Mouse (Mus musculus) olfactory bulb, adult 2 months (tissue): ENCODE data around the gene Ddah2. TPM values are rescaled to one million over a fixed set of nuclear protein-coding genes. Genes with fewer than 3 reads are reported as not detected.
"Not testable (repeated sequence)": the region's sequence is repeated elsewhere in the genome, so short reads cannot be mapped to it uniquely, and the experiment has no call there.

ENCODE experiments used
- H3K27ac ChIP-seq: fragments of 200-500 bp; 2 replicates; pipeline ENCODE4 v1.5.1; 2012; ENCODE audit warnings: low read depth, low read length; ENCODE audit not compliant: insufficient read depth
- H3K4me1 ChIP-seq: fragments of 200-500 bp; 2 replicates; pipeline ENCODE4 v1.6.1; 2012; ENCODE audit warnings: low read length; ENCODE audit not compliant: control insufficient read depth, insufficient read depth
- H3K4me3 ChIP-seq: fragments of 200-500 bp; 2 replicates; pipeline ENCODE4 v1.5.1; 2012; ENCODE audit warnings: mild to moderate bottlenecking, low read depth, low read length, moderate library complexity; ENCODE audit not compliant: insufficient read depth
- CTCF ChIP-seq: fragments of 200-500 bp; IDR thresholded peaks from 2 replicates; pipeline ENCODE4 v1.5.1; 2012; ENCODE audit warnings: low read depth, mild to moderate bottlenecking, low read length, moderate library complexity; ENCODE audit not compliant: insufficient read depth
- POLR2A ChIP-seq: fragments of 200-500 bp; IDR thresholded peaks from 2 replicates; pipeline ENCODE4 v1.6.1; 2012; ENCODE audit warnings: mild to moderate bottlenecking, low read depth, low read length, moderate library complexity; ENCODE audit not compliant: insufficient read depth
- WGBS: fragments of 180-500 bp; shearing (Covaris S2); methylation state at CpG from one replicate; pipeline ENCODE4 v1.1.7; 2018; 5-methylcytosine and 5-hydroxymethylcytosine counted together
- polyA plus RNA-seq: library from polyadenylated mRNA; stranded (reverse); fragments of >200 nt; gene quantifications from 2 replicates; pipeline ENCODE4 v1.2.4, GENCODE M21; 2012; ENCODE audit warnings: low replicate concordance; ENCODE audit not compliant: missing spikeins, insufficient read depth, insufficient read length

Ddah2 gene
- polyA plus RNA-seq, 1 experiment: not detected

- Histone ChIP-seq H3K4me1 (peaks cover 17% of the 10 kb centered on the region), H3K4me3 (no peak overlapping the region), H3K27ac (no peak overlapping the region)
- TF ChIP-seq CTCF: no peak
- no peak for TF ChIP-seq POLR2A
- WGBS: 82% methylated on average over 7 of the region's 10 CpGs
These were observed 33.9 kb upstream of the Ddah2 start for GRCm38 (mm10) chr17:35024691-35025488.

- TF ChIP-seq POLR2A: no peak
- TF ChIP-seq CTCF: no peak
- H3K4me1 ChIP-seq: peaks cover 20% of the 10 kb centered on the region
- H3K27ac ChIP-seq: no peak overlapping the region
- WGBS: 80% methylated on average over 5 of the region's 5 CpGs
- H3K4me3 ChIP-seq: no peak overlapping the region
These were observed 32.6 kb upstream of the Ddah2 start for GRCm38 (mm10) chr17:35026206-35026605.

- Histone ChIP-seq H3K27ac (no peak within 1 kb of the TSS), H3K4me3 (no peak within 1 kb of the TSS), H3K4me1 (peaks cover 16% of the 10 kb centered on the region)
- WGBS: 44% methylated on average over 13 of the region's 13 CpGs
- TF ChIP-seq CTCF (no peak), POLR2A (no peak)
These were observed 31.4 kb upstream of the Ddah2 start, which contains the start of gene Sapcd1 for GRCm38 (mm10) chr17:35027277-35028068. Gene Sapcd1 (minus strand): TSS chr17:35028016.

GRCm38 (mm10) chr17:35028315-35028714 lies 30.5 kb upstream of the Ddah2 start:
- 82% methylated on average over 2 of the region's 2 CpGs for WGBS
- Histone ChIP-seq H3K4me3 (no peak overlapping the region), H3K4me1 (peaks cover 16% of the 10 kb centered on the region), H3K27ac (no peak overlapping the region)
- TF ChIP-seq CTCF (no peak), POLR2A (no peak)

- H3K4me1 ChIP-seq: peaks cover 16% of the 10 kb centered on the region
- TF ChIP-seq POLR2A (no peak), CTCF (no peak)
- no peak overlapping the region for H3K27ac ChIP-seq
- WGBS: 41% methylated on average over 19 of the region's 19 CpGs
- no peak overlapping the region for H3K4me3 ChIP-seq
These were observed 28.9 kb upstream of the Ddah2 start for GRCm38 (mm10) chr17:35029691-35030532.

GRCm38 (mm10) chr17:35031272-35031671 lies 27.6 kb upstream of the Ddah2 start:
- WGBS: 87% methylated on average over 11 of the region's 11 CpGs
- no peak for TF ChIP-seq POLR2A

GRCm38 (mm10) chr17:35031880-35032279 lies 27.0 kb upstream of the Ddah2 start:
- H3K4me1 ChIP-seq: peaks cover 10% of the 10 kb centered on the region
- H3K27ac ChIP-seq: no peak overlapping the region
- no peak overlapping the region for H3K4me3 ChIP-seq
- TF ChIP-seq CTCF: no peak
- TF ChIP-seq POLR2A: no peak
- 87% methylated on average over 7 of the region's 7 CpGs for WGBS

More at GRCm38 (mm10) chr17:35031272-35031671, 27.6 kb upstream of the Ddah2 start:
- H3K4me3 ChIP-seq: no peak overlapping the region
- H3K27ac ChIP-seq: no peak overlapping the region
- H3K4me1 ChIP-seq: peaks cover 10% of the 10 kb centered on the region

- 84% methylated on average over 8 of the region's 8 CpGs for WGBS
These were observed 26.4 kb upstream of the Ddah2 start for GRCm38 (mm10) chr17:35032323-35032870.

GRCm38 (mm10) chr17:35033703-35034102 lies 25.1 kb upstream of the Ddah2 start:
- not testable (repeated sequence) for H3K27ac ChIP-seq, H3K4me3 ChIP-seq, H3K4me1 ChIP-seq
- whole genome bisulfite sequencing: 75% methylated on average over 1 of the region's 1 CpGs

More at GRCm38 (mm10) chr17:35032323-35032870, 26.4 kb upstream of the Ddah2 start:
- Histone ChIP-seq H3K4me1 (peaks cover 10% of the 10 kb centered on the region), H3K27ac (no peak overlapping the region), H3K4me3 (no peak overlapping the region)
- TF ChIP-seq CTCF: no peak
- no peak for TF ChIP-seq POLR2A
